Mouse (Mus musculus) bone marrow macrophage, adult 2 months (primary cell): ENCODE results near the gene Samd10.
A peak's percentile ranks its signal among the peaks of the same experiment; 100 is the strongest.

Experiments
- CTCF ChIP-seq: IDR thresholded peaks from 2 replicates; pipeline ENCODE4 v1.5.1; 2012; ENCODE audit warnings: low read depth, mild to moderate bottlenecking, low read length, moderate library complexity
- POLR2A ChIP-seq: IDR thresholded peaks from 2 replicates; pipeline ENCODE4 v1.6.1; 2012; ENCODE audit warnings: mild to moderate bottlenecking, low read depth, low read length, borderline replicate concordance

DNA sequence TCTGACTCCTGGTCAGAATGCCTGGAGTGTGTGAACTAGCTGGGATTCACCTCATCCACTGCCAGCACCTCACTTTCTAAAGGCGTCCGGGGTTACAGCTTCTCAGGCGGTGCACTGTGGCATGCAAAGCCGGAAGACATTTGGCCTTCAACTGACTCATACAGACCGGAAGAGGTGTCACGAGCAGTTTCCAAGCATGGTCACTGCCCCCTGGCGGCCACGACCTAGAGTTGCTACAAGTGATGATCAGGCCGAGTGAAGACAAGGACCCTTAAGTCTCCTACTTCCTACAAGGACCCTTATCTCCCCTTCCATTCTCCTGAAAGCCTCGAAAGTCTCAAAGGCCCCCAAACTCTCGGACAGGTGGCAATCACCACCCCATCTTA is 18.0 kb downstream of the Samd10 start:
- TF ChIP-seq CTCF (peak; percentile 63), POLR2A (no peak)
